Mouse (Mus musculus) lung, postnatal 25 days (tissue): Measurements from ENCODE around the gene Olfr523.
"Not testable (repeated sequence)": the region's sequence is repeated elsewhere in the genome, so short reads cannot be mapped to it uniquely, and the experiment has no call there.

ENCODE experiments used
- DNase-seq: peaks from one replicate; pipeline ENCODE4 v3.0.0; 2022; ENCODE audit warnings: low spot score

Gene Olfr523

GRCm38 (mm10) chr7:140172936-140173335 lies at the start of gene Olfr523:
Olfr523 (plus strand) TSS chr7:140173217.
- no peak for DNase-seq

- no peak for DNase-seq
Observed at GRCm38 (mm10) chr7:140124382-140124781, 48.6 kb upstream of the Olfr523 start.

GRCm38 (mm10) chr7:140125278-140126021 lies 47.6 kb upstream of the Olfr523 start:
- peak; percentile 95 for DNase-seq

GRCm38 (mm10) chr7:140126022-140126350 lies 47.0 kb upstream of the Olfr523 start:
- peak; percentile 22 for DNase-seq

- no peak for DNase-seq
Observed at GRCm38 (mm10) chr7:140126934-140127333, 46.1 kb upstream of the Olfr523 start.

DNA sequence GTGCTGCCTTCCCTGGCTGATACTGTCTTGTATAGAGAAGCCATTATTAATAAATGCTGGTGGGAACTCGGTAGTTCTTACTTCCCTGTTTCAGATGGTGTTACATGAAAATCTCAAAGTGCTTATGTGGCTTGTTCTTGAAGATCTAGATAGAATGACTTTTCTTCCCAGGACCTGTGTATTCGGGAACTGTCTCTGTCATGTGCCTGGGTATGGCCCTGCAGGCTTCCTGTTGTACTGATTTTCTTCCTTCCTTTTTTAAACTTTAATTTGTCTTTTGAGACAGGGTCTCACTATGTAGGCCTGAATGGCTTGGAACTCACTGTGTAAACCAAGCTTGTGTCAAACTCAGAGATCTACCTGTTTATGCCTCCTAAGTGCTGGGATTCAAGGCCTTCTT lies 45.1 kb upstream of the Olfr523 start:
- DNase-seq, result no peak

DNA sequence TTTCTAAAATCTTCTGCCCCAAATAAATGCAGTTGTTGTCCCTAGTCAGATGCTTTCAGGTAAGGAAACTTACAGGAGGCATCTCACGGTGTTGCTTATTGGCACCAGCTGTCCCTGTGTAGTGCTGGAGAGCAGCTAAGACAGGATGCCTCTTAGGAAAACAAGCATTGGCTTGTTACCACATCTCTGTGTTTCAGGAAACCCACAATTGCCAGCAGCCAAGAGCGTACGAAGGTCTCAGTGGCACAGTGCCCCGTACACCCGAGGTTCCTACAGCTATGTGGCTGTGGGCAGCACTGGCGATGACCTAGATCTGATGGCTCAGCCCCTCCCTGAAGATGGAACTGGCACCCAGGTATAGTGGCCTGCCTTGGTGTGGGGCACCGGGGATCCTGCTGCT lies 40.8 kb upstream of the Olfr523 start:
- DNase-seq, result not testable (repeated sequence)

DNA sequence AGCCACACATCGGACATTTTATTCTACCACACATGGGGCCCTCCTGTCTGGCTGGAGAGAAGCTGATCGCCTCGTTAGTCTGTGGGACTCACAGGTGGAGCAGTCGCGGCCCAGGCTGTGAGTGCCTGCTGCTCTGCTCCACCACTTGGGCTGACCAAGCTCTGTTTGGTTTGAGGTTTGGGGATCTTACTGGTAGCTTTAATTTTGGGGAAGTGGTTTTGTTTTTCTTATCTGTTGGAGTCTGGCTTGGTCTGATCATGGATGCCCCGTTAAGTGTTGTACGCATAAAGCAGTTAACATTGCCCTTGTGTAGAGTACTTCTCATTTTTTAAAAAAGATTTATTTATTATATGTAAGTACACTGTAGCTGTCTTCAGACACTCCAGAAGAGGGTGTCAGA lies 39.0 kb upstream of the Olfr523 start:
- DNase-seq, result not testable (repeated sequence)

- no peak for DNase-seq
Observed at GRCm38 (mm10) chr7:140135106-140135770, 37.8 kb upstream of the Olfr523 start.

DNA sequence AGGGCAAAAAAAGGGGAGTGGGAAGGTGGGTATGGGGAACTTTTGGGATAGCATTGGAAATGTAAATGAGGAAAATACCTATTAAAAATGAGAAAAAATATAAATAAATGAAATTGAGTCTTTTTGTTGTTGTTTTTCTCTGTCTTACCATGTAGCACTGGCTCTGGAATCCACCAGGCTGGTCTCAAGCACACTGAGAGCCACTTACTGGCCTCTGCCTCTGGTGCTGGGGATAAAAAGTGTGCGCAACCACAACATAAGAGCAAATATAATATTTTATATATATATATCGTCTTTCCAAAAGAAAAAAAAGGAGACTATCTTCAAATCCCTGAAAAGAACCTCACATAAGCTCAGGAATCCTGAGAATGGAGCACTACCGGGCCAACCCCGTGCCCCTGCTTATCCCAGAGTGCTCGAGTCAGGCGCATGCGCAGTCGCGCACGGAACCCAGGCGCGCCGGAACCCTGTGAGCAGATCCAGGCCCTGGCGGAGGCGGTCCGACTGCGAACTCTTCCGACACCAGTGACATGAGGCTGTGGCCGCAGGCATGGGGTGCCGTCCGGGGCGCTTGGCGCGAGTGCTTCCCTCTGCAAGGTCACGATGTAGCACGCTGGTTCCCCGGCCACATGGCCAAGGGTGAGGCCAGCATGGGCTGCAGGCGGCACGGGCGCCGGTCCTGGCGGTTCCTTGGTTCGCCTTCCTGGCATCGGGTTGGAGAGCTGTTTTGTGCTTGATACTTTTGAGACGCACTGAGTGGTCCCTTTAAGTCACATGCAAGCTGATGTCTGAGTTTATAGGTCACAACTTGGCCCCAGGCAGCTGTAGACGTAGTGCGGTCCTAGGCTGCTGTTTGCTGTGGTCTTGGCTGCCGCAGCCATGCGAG lies 35.6 kb upstream of the Olfr523 start, which contains the start of gene Mtg1:
TSS of gene Mtg1 (plus strand) at position 430 of the 886 bp plus-strand sequence.
- DNase-seq, result peak; percentile 95

DNA sequence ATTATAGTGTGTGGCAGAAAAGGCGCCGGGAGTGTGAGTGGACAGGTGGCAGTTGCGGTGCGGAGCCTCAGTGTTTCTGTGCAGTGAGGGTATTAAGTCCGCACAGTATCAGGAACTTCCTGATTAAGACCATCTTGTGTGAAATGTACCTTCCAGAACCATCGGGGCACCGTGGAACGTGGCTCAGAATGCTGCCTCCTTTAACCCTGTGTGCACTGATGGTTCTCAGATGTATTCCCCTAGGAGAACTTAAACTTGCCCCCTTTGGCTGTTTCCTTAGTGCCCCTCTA lies 35.1 kb upstream of the Olfr523 start:
- DNase-seq, result no peak

DNA sequence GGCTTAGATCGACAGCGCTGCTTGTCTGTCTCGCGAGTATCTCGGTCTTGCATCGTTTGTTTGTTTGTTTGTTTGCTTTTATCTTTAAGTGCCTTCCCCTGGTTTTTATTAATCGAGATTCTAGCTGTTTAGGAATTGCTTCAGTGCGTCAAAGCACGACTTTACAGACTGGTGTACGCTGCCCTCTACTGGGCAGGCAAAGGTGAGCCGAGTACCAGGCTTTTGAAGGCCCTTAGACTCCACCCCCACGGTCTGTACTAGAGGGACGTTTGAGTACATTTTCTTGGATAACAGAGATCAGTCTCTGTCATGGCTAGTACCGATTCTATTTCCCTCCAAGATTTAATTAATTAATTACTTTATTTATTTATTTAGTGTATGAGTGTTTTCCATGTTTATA lies 31.7 kb upstream of the Olfr523 start:
- peak; percentile 78 for DNase-seq

GRCm38 (mm10) chr7:140144550-140144949 lies 28.5 kb upstream of the Olfr523 start:
- DNase-seq, result no peak

DNA sequence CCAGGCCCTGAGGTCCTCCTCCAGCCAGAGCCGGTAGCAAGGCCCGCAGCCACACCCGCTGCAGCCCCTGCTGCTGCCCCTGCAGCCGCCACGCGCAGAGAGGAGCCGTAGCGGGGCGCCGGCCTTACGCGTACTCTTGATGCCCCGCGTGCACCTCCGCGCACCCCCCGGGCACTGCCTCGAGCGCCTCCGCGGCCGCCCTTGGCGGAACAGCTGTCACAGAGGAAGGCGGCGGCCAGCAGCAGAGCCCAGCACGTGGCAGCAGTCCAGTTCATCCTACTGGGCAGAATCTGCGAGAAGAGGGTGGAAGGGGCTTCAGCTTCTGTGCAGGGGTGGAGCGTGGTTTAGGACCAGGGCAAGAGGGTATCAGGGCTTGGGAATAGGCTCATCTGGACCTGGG lies 19.6 kb upstream of the Olfr523 start:
- DNase-seq, result no peak

DNA sequence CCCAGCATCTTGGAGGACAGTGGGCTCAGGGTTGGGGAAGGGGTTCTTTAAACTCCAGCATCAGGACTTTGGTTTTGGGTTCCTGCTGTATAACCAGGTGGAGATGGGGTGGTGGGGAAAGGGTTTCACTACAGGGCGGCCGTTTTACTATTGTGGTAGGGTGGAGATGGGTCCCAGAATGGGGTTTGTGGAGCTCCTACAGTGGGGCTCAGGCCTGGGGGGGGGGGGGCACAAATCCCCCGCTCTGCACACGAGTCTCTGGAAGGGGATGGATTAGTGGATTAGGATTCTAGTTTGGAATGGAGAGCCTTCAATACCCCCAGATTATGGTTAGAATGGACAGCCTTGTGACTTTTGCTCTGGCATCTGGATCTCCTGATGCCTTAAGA lies 19.2 kb upstream of the Olfr523 start:
- DNase-seq, result no peak

- DNase-seq, result no peak
Observed at GRCm38 (mm10) chr7:140154218-140154927, 18.6 kb upstream of the Olfr523 start, which contains the start of gene Sprn. Sprn (minus strand) TSS chr7:140154877.

- no peak for DNase-seq
Observed at GRCm38 (mm10) chr7:140160363-140160762, 12.7 kb upstream of the Olfr523 start.

DNA sequence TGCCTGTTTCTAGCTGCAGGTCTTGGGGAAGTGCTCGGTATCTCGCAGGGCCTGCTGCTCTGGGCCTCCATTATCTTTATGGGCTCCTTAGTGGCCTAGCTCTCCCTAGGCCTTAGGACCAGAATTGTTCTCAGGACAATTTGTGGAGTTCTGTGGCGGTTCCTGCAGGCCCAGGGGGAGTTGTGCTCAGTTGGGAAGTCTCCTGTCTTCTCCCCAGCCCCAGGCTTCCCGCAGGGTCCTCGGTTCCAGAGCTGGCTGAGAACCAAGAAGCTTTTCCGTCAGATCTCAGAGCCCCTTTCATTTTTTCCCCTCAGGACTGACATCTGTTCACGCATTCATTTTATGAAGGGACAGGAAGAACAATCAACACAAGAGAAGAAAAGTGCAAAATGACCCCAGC lies 8.4 kb upstream of the Olfr523 start, which contains the start of gene Olfr522:
TSS of gene Olfr522 (minus strand) at position 101 of the 400 bp plus-strand sequence.
- no peak for DNase-seq

- DNase-seq, result no peak
Observed at GRCm38 (mm10) chr7:140167950-140168349, 5.1 kb upstream of the Olfr523 start.

GRCm38 (mm10) chr7:140169386-140169785 lies 3.6 kb upstream of the Olfr523 start:
- DNase-seq, result no peak

GRCm38 (mm10) chr7:140170863-140171262 lies 2.2 kb upstream of the Olfr523 start:
- DNase-seq, result no peak

DNA sequence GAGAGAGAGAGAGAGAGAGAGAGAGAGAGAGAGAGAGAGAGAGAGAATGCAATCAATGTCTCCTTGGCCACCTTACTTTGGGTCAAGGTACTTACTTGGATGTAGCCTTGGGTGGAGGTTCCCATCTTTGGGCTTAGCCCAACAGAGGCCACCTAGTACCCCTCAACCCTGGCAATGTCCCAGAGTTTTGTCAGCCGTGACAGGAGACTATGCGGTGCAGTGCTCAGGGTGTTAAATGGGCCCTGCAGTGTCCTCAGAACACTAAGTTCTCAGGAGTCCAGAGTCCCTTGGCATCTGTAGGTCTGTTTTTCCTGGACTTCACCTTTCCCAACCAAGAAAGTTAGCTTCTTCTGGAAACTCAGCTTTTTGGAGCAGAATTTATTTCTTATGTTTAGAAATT lies 6.2 kb downstream of the Olfr523 start:
- DNase-seq, result no peak
